Mouse (Mus musculus) megakaryocyte, embryonic 14.5 days (primary cell): ENCODE measurements around the gene Cep152. TPM values are rescaled to one million over a fixed set of nuclear protein-coding genes. Genes with fewer than 3 reads are reported as not detected.

Experiments
- H3K27me3 ChIP-seq: replicated peaks from 2 replicates; pipeline ENCODE3; 2012; ENCODE audit warnings: inconsistent platforms
- H3K36me3 ChIP-seq: replicated peaks from 2 replicates; pipeline ENCODE3; 2012; ENCODE audit warnings: low read length, inconsistent platforms, mixed read lengths
- H3K4me1 ChIP-seq: 2 replicates; pipeline ENCODE4 v1.6.1; 2012; ENCODE audit warnings: inconsistent platforms
- H3K4me3 ChIP-seq: replicated peaks from 2 replicates; pipeline ENCODE3; 2012; ENCODE audit warnings: moderate library complexity, mild to moderate bottlenecking, inconsistent platforms
- H3K9me3 ChIP-seq: 2 replicates; pipeline ENCODE4 v1.6.1; 2012; ENCODE audit warnings: inconsistent platforms
- FLI1 ChIP-seq: IDR thresholded peaks from 2 replicates; pipeline ENCODE4 v1.6.1; 2012; ENCODE audit warnings: low read length, inconsistent platforms, mixed read lengths
- GATA1 ChIP-seq: IDR thresholded peaks from 3 replicates; pipeline ENCODE4 v1.6.1; 2012; ENCODE audit warnings: mixed read lengths, low read length, inconsistent platforms, borderline replicate concordance
- polyA plus RNA-seq: library from polyadenylated mRNA; stranded (reverse); fragments of >175 nt; gene quantifications from 2 replicates; pipeline ENCODE4 v1.2.3, GENCODE M21; 2012; ENCODE audit warnings: low replicate concordance; ENCODE audit not compliant: insufficient read depth

The Cep152 gene
- polyA plus RNA-seq, 1 experiment, result 0.58 TPM

GRCm38 (mm10) chr2:125539640-125540039, 85.3 kb downstream of the Cep152 start:
- Histone ChIP-seq H3K4me1 (no peaks in the 10 kb centered on the region), H3K27me3 (peaks cover 20% of the 10 kb centered on the region), H3K36me3 (no peaks in the 10 kb centered on the region), H3K9me3 (no peaks in the 10 kb centered on the region), H3K4me3 (no peak overlapping the region)
- no peak for TF ChIP-seq GATA1
- no peak for TF ChIP-seq FLI1

- no peaks in the 10 kb centered on the region for H3K9me3 ChIP-seq
- TF ChIP-seq GATA1 (no peak), FLI1 (no peak)
- H3K4me1 ChIP-seq, result peaks cover 14% of the 10 kb centered on the region
- peak overlapping the region; percentile 28 for H3K4me3 ChIP-seq
- peaks cover 31% of the 10 kb centered on the region for H3K27me3 ChIP-seq
- H3K36me3 ChIP-seq, result no peaks in the 10 kb centered on the region
Observed at GRCm38 (mm10) chr2:125530665-125531064, 94.2 kb downstream of the Cep152 start.

- H3K36me3 ChIP-seq, result no peaks in the 10 kb centered on the region
- H3K4me1 ChIP-seq, result peaks cover 18% of the 10 kb centered on the region
- H3K27me3 ChIP-seq, result peaks cover 13% of the 10 kb centered on the region
- H3K4me3 ChIP-seq, result no peak overlapping the region
- peaks cover 10% of the 10 kb centered on the region for H3K9me3 ChIP-seq
- TF ChIP-seq GATA1 (no peak), FLI1 (no peak)
Observed at GRCm38 (mm10) chr2:125526566-125526965, 98.3 kb downstream of the Cep152 start.

GRCm38 (mm10) chr2:125525484-125525883, 99.4 kb downstream of the Cep152 start:
- Histone ChIP-seq H3K36me3 (no peaks in the 10 kb centered on the region), H3K9me3 (peaks cover 19% of the 10 kb centered on the region), H3K4me1 (peaks cover 9% of the 10 kb centered on the region), H3K27me3 (peaks cover 16% of the 10 kb centered on the region), H3K4me3 (no peak overlapping the region)
- TF ChIP-seq GATA1, result no peak
- TF ChIP-seq FLI1, result no peak

GRCm38 (mm10) chr2:125516594-125516993, 108.3 kb downstream of the Cep152 start:
- Histone ChIP-seq H3K4me3 (no peak overlapping the region), H3K4me1 (peaks cover 23% of the 10 kb centered on the region), H3K9me3 (peaks cover 32% of the 10 kb centered on the region), H3K36me3 (no peaks in the 10 kb centered on the region), H3K27me3 (peaks cover 34% of the 10 kb centered on the region)
- TF ChIP-seq GATA1 (no peak), FLI1 (no peak)

- Histone ChIP-seq H3K4me1 (peaks cover 23% of the 10 kb centered on the region), H3K27me3 (peaks cover 36% of the 10 kb centered on the region)
Observed at GRCm38 (mm10) chr2:125515291-125516057, 109.4 kb downstream of the Cep152 start.

GRCm38 (mm10) chr2:125514391-125514790, 110.5 kb downstream of the Cep152 start:
- Histone ChIP-seq H3K4me3 (no peak overlapping the region), H3K4me1 (peaks cover 23% of the 10 kb centered on the region), H3K36me3 (no peaks in the 10 kb centered on the region), H3K27me3 (peaks cover 45% of the 10 kb centered on the region), H3K9me3 (peaks cover 15% of the 10 kb centered on the region)
- TF ChIP-seq GATA1 (no peak), FLI1 (no peak)

More at GRCm38 (mm10) chr2:125515291-125516057, 109.4 kb downstream of the Cep152 start:
- no peak for TF ChIP-seq GATA1
- TF ChIP-seq FLI1, result no peak
- Histone ChIP-seq H3K4me3 (no peak overlapping the region), H3K9me3 (peaks cover 23% of the 10 kb centered on the region), H3K36me3 (no peaks in the 10 kb centered on the region)

Other genes with a start within 250 kb of the Cep152 start
- not detected in 2 replicates for gene Gm9913, start 120.0 kb downstream of the Cep152 start, polyA plus RNA-seq
- not detected in 2 replicates for gene Fbn1, start 117.1 kb downstream of the Cep152 start, polyA plus RNA-seq
- 4.4 and 37.5 TPM in 2 replicates for gene Eid1, start 48.0 kb upstream of the Cep152 start, polyA plus RNA-seq
- 0.17 TPM in 1 of 2 replicates, not detected in the other for gene Shc4, start 99.0 kb upstream of the Cep152 start, polyA plus RNA-seq
- 1.6 and 1.9 TPM in 2 replicates for gene Secisbp2l, start 157.8 kb upstream of the Cep152 start, polyA plus RNA-seq
- gene Galk2, start 234.0 kb upstream of the Cep152 start, polyA plus RNA-seq, result 3.0 and 5.8 TPM in 2 replicates
- gene Cops2, start 234.0 kb upstream of the Cep152 start, polyA plus RNA-seq, result 2.3 TPM in 1 of 2 replicates, not detected in the other